Mouse (Mus musculus): ENCODE data around the gene Nup205.
"Not testable (repeated sequence)": the region's sequence is repeated elsewhere in the genome, so short reads cannot be mapped to it uniquely, and the experiment has no call there.

Nup205 gene

GRCm38 (mm10) chr6:35176979-35177649 is at the start of gene Nup205:
TSS of gene Nup205 (plus strand) at chr6:35177421.
- in situ Hi-C loops (cut with MboI; ENCODE audit: low pct_unique_long_range_greater_than_20kb in 1 of 2, low sequenced_read_pairs in 2 of 2, unreplicated experiment in 1 of 2): no loop called here

GRCm38 (mm10) chr6:35132806-35133205 is 44.4 kb upstream of the Nup205 start:
- in situ Hi-C loops (cut with MboI; ENCODE audit: low pct_unique_long_range_greater_than_20kb in 1 of 2, low sequenced_read_pairs in 2 of 2, unreplicated experiment in 1 of 2): no loop called here

- in situ Hi-C loops (cut with MboI; ENCODE audit: low pct_unique_long_range_greater_than_20kb in 1 of 2, low sequenced_read_pairs in 2 of 2, unreplicated experiment in 1 of 2): no loop called here
Measured at GRCm38 (mm10) chr6:35133246-35133578, 44.0 kb upstream of the Nup205 start.

GRCm38 (mm10) chr6:35133579-35134488 is 43.4 kb upstream of the Nup205 start, which contains the start of gene Cnot4:
TSS of gene Cnot4 (minus strand) at chr6:35133724.
- in situ Hi-C loops (cut with MboI; ENCODE audit: low pct_unique_long_range_greater_than_20kb in 1 of 2, low sequenced_read_pairs in 2 of 2, unreplicated experiment in 1 of 2): no loop called here

GRCm38 (mm10) chr6:35134844-35135243 is 42.4 kb upstream of the Nup205 start:
- in situ Hi-C loops (cut with MboI; ENCODE audit: low pct_unique_long_range_greater_than_20kb in 1 of 2, low sequenced_read_pairs in 2 of 2, unreplicated experiment in 1 of 2): no loop called here

- in situ Hi-C loops (cut with MboI; ENCODE audit: low pct_unique_long_range_greater_than_20kb in 1 of 2, low sequenced_read_pairs in 2 of 2, unreplicated experiment in 1 of 2): no loop called here
Measured at GRCm38 (mm10) chr6:35140351-35140750, 36.9 kb upstream of the Nup205 start.

- in situ Hi-C loops (cut with MboI; ENCODE audit: low pct_unique_long_range_greater_than_20kb in 1 of 2, low sequenced_read_pairs in 2 of 2, unreplicated experiment in 1 of 2): no loop called here
Measured at GRCm38 (mm10) chr6:35145569-35145968, 31.7 kb upstream of the Nup205 start.

- in situ Hi-C loops (cut with MboI; ENCODE audit: low pct_unique_long_range_greater_than_20kb in 1 of 2, low sequenced_read_pairs in 2 of 2, unreplicated experiment in 1 of 2): no loop called here
Measured at GRCm38 (mm10) chr6:35147726-35148422, 29.3 kb upstream of the Nup205 start.

- in situ Hi-C loops (cut with MboI; ENCODE audit: low pct_unique_long_range_greater_than_20kb in 1 of 2, low sequenced_read_pairs in 2 of 2, unreplicated experiment in 1 of 2): no loop called here
Measured at GRCm38 (mm10) chr6:35154540-35154939, 22.7 kb upstream of the Nup205 start.

GRCm38 (mm10) chr6:35169250-35169649 is 8.0 kb upstream of the Nup205 start:
- in situ Hi-C loops (cut with MboI; ENCODE audit: low pct_unique_long_range_greater_than_20kb in 1 of 2, low sequenced_read_pairs in 2 of 2, unreplicated experiment in 1 of 2): no loop called here

GRCm38 (mm10) chr6:35172028-35172427 is 5.2 kb upstream of the Nup205 start:
- in situ Hi-C loops (cut with MboI; ENCODE audit: low pct_unique_long_range_greater_than_20kb in 1 of 2, low sequenced_read_pairs in 2 of 2, unreplicated experiment in 1 of 2): not testable (repeated sequence)

GRCm38 (mm10) chr6:35173181-35173580 is 4.0 kb upstream of the Nup205 start:
- in situ Hi-C loops (cut with MboI; ENCODE audit: low pct_unique_long_range_greater_than_20kb in 1 of 2, low sequenced_read_pairs in 2 of 2, unreplicated experiment in 1 of 2): no loop called here

GRCm38 (mm10) chr6:35177650-35178272 is 540 bp downstream of the Nup205 start:
- in situ Hi-C loops (cut with MboI; ENCODE audit: low pct_unique_long_range_greater_than_20kb in 1 of 2, low sequenced_read_pairs in 2 of 2, unreplicated experiment in 1 of 2): no loop called here

GRCm38 (mm10) chr6:35179299-35179698 is 2.1 kb downstream of the Nup205 start:
- in situ Hi-C loops (cut with MboI; ENCODE audit: low pct_unique_long_range_greater_than_20kb in 1 of 2, low sequenced_read_pairs in 2 of 2, unreplicated experiment in 1 of 2): not testable (repeated sequence)

- in situ Hi-C loops (cut with MboI; ENCODE audit: low pct_unique_long_range_greater_than_20kb in 1 of 2, low sequenced_read_pairs in 2 of 2, unreplicated experiment in 1 of 2): no loop called here
Measured at GRCm38 (mm10) chr6:35184781-35185180, 7.6 kb downstream of the Nup205 start.

GRCm38 (mm10) chr6:35191198-35191597 is 14.0 kb downstream of the Nup205 start:
- in situ Hi-C loops (cut with MboI; ENCODE audit: low pct_unique_long_range_greater_than_20kb in 1 of 2, low sequenced_read_pairs in 2 of 2, unreplicated experiment in 1 of 2): loop anchor here in 1 of 2 experiments (5.0 kb wide), 1 partner anchor 41 kb away; no protein-coding TSS in a partner anchor

GRCm38 (mm10) chr6:35225696-35226095 is 48.5 kb downstream of the Nup205 start:
- in situ Hi-C loops (cut with MboI; ENCODE audit: low pct_unique_long_range_greater_than_20kb in 1 of 2, low sequenced_read_pairs in 2 of 2, unreplicated experiment in 1 of 2): no loop called here

- in situ Hi-C loops (cut with MboI; ENCODE audit: low pct_unique_long_range_greater_than_20kb in 1 of 2, low sequenced_read_pairs in 2 of 2, unreplicated experiment in 1 of 2): no loop called here
Measured at GRCm38 (mm10) chr6:35229415-35229814, 52.2 kb downstream of the Nup205 start.
